Mouse (Mus musculus): Measurements from ENCODE around the gene Dnah2. TPM values are rescaled to one million over a fixed set of nuclear protein-coding genes. Genes with fewer than 3 reads are reported as not detected.

Gene Dnah2
- polyA plus RNA-seq, 1 experiment, result 1.2 TPM

DNA sequence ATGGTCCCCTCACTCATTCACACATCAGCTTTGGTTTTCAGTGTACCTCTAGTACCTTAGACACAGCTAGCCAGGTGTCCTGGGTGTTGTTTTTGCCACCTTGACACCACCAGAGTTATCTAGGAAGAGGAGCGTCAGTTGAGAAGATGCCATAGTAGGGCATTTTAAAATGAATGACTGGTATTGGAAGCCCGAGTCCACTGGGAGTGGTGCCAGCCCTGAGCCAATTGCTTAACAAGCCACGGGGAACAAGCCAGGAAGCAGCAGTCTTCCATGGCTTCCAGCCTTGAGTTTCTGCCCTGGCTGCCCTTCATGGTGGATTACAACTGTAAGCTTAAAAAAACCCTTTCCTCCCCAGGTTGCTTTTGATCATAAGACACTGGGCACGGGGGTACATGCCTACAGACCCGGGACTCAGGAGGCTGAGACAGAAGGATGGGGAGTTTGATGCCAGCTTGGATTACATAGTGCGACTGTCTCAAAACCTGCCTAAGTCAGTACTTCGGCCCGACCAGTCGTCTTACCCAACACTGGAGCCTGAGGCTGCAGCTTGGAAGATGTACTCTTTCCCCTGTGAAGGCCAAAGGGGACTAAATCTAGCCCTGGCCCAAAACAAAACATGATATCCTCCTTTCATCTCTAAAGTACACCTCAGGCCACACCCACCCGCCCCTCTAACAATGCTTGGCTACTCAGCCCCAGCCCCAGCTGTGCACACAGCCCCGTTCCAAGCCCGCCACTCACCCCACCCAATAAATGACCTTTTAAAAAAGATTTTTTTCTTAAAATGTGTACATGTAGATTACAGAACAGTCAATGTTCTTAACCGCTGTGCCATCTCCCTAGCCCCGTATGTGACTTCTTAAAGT lies 159.1 kb downstream of the Dnah2 start:
- no peak overlapping the region for H3K4me3 ChIP-seq (ENCODE audit: low read depth, low read length)
- H3K27ac ChIP-seq (ENCODE audit: insufficient read depth, low read length), result no peak overlapping the region
- H3K4me1 ChIP-seq (ENCODE audit: control insufficient read depth, insufficient read depth, low read length), result no peaks in the 10 kb centered on the region
- H3K9me3 ChIP-seq (replicated peaks; ENCODE audit: control insufficient read depth, insufficient read depth, low read length, poor library complexity, severe bottlenecking), result no peaks in the 10 kb centered on the region
- H3K36me3 ChIP-seq (ENCODE audit: control insufficient read depth, insufficient read depth, low read length, poor library complexity, severe bottlenecking), result no peaks in the 10 kb centered on the region
- no peak overlapping the region for H3K9ac ChIP-seq (ENCODE audit: low read depth, poor library complexity, severe bottlenecking)
- no peaks in the 10 kb centered on the region for H3K27me3 ChIP-seq (ENCODE audit: control insufficient read depth, insufficient read depth, low read length, poor library complexity, severe bottlenecking)
- TF ChIP-seq CTCF (IDR thresholded peaks at IDR 0.05; ENCODE audit: low read depth, low read length) (no peak), EP300 (IDR thresholded peaks at IDR 0.05; ENCODE audit: insufficient read depth, low read depth, low read length) (no peak), POLR2A (IDR thresholded peaks at IDR 0.05; ENCODE audit: insufficient read depth, low read length) (no peak)

DNA sequence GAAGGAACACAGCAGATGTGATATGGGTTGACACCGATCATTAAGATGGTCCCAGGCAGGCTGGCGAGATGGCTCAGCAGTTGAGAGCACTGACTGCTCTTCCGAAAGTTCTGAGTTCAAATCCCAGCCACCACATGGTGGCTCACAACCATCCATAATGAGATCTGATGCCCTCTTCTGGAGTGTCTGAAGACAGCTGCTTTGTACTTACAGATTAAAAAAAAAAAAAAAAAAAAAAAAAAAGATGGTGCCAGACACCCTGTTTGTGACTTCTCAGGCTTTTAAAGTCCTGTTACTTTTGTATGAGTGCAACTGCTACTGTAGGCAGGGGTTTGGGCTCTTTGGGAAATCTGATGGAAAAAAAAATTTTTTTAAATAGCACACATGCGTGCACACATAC lies 160.2 kb downstream of the Dnah2 start:
- Histone ChIP-seq H3K27ac (ENCODE audit: insufficient read depth, low read length) (no peak overlapping the region), H3K27me3 (ENCODE audit: control insufficient read depth, insufficient read depth, low read length, poor library complexity, severe bottlenecking) (no peaks in the 10 kb centered on the region), H3K4me1 (ENCODE audit: control insufficient read depth, insufficient read depth, low read length) (no peaks in the 10 kb centered on the region), H3K4me3 (ENCODE audit: low read depth, low read length) (no peak overlapping the region), H3K9me3 (replicated peaks; ENCODE audit: control insufficient read depth, insufficient read depth, low read length, poor library complexity, severe bottlenecking) (no peaks in the 10 kb centered on the region), H3K9ac (ENCODE audit: low read depth, poor library complexity, severe bottlenecking) (no peak overlapping the region), H3K36me3 (ENCODE audit: control insufficient read depth, insufficient read depth, low read length, poor library complexity, severe bottlenecking) (no peaks in the 10 kb centered on the region)
- no peak for TF ChIP-seq EP300 (IDR thresholded peaks at IDR 0.05; ENCODE audit: insufficient read depth, low read depth, low read length)
- no peak for TF ChIP-seq POLR2A (IDR thresholded peaks at IDR 0.05; ENCODE audit: insufficient read depth, low read length)
- no peak for TF ChIP-seq CTCF (IDR thresholded peaks at IDR 0.05; ENCODE audit: low read depth, low read length)

GRCm38 (mm10) chr11:69386758-69387157 lies 162.2 kb downstream of the Dnah2 start:
- H3K4me3 ChIP-seq (ENCODE audit: low read depth, low read length), result no peak overlapping the region
- no peak overlapping the region for H3K9ac ChIP-seq (ENCODE audit: low read depth, poor library complexity, severe bottlenecking)
- H3K9me3 ChIP-seq (replicated peaks; ENCODE audit: control insufficient read depth, insufficient read depth, low read length, poor library complexity, severe bottlenecking), result no peaks in the 10 kb centered on the region
- no peak overlapping the region for H3K27ac ChIP-seq (ENCODE audit: insufficient read depth, low read length)
- H3K36me3 ChIP-seq (ENCODE audit: control insufficient read depth, insufficient read depth, low read length, poor library complexity, severe bottlenecking), result no peaks in the 10 kb centered on the region
- TF ChIP-seq CTCF (IDR thresholded peaks at IDR 0.05; ENCODE audit: low read depth, low read length), result no peak
- no peak for TF ChIP-seq EP300 (IDR thresholded peaks at IDR 0.05; ENCODE audit: insufficient read depth, low read depth, low read length)
- TF ChIP-seq POLR2A (IDR thresholded peaks at IDR 0.05; ENCODE audit: insufficient read depth, low read length), result no peak
- no peaks in the 10 kb centered on the region for H3K4me1 ChIP-seq (ENCODE audit: control insufficient read depth, insufficient read depth, low read length)
- H3K27me3 ChIP-seq (ENCODE audit: control insufficient read depth, insufficient read depth, low read length, poor library complexity, severe bottlenecking), result no peaks in the 10 kb centered on the region

GRCm38 (mm10) chr11:69384979-69385378 lies 163.9 kb downstream of the Dnah2 start:
- H3K36me3 ChIP-seq (ENCODE audit: control insufficient read depth, insufficient read depth, low read length, poor library complexity, severe bottlenecking), result no peaks in the 10 kb centered on the region
- TF ChIP-seq POLR2A (IDR thresholded peaks at IDR 0.05; ENCODE audit: insufficient read depth, low read length) (no peak), EP300 (IDR thresholded peaks at IDR 0.05; ENCODE audit: insufficient read depth, low read depth, low read length) (no peak), CTCF (IDR thresholded peaks at IDR 0.05; ENCODE audit: low read depth, low read length) (no peak)
- H3K4me3 ChIP-seq (ENCODE audit: low read depth, low read length), result no peak overlapping the region
- no peak overlapping the region for H3K9ac ChIP-seq (ENCODE audit: low read depth, poor library complexity, severe bottlenecking)
- no peaks in the 10 kb centered on the region for H3K9me3 ChIP-seq (replicated peaks; ENCODE audit: control insufficient read depth, insufficient read depth, low read length, poor library complexity, severe bottlenecking)
- no peaks in the 10 kb centered on the region for H3K27me3 ChIP-seq (ENCODE audit: control insufficient read depth, insufficient read depth, low read length, poor library complexity, severe bottlenecking)
- no peak overlapping the region for H3K27ac ChIP-seq (ENCODE audit: insufficient read depth, low read length)
- H3K4me1 ChIP-seq (ENCODE audit: control insufficient read depth, insufficient read depth, low read length), result no peaks in the 10 kb centered on the region

GRCm38 (mm10) chr11:69382478-69383105 lies 166.3 kb downstream of the Dnah2 start:
- Histone ChIP-seq H3K36me3 (ENCODE audit: control insufficient read depth, insufficient read depth, low read length, poor library complexity, severe bottlenecking) (no peaks in the 10 kb centered on the region), H3K27me3 (ENCODE audit: control insufficient read depth, insufficient read depth, low read length, poor library complexity, severe bottlenecking) (no peaks in the 10 kb centered on the region), H3K9ac (ENCODE audit: low read depth, poor library complexity, severe bottlenecking) (no peak overlapping the region), H3K4me1 (ENCODE audit: control insufficient read depth, insufficient read depth, low read length) (no peaks in the 10 kb centered on the region), H3K27ac (ENCODE audit: insufficient read depth, low read length) (no peak overlapping the region), H3K4me3 (ENCODE audit: low read depth, low read length) (no peak overlapping the region), H3K9me3 (replicated peaks; ENCODE audit: control insufficient read depth, insufficient read depth, low read length, poor library complexity, severe bottlenecking) (no peaks in the 10 kb centered on the region)
- TF ChIP-seq POLR2A (IDR thresholded peaks at IDR 0.05; ENCODE audit: insufficient read depth, low read length) (no peak), EP300 (IDR thresholded peaks at IDR 0.05; ENCODE audit: insufficient read depth, low read depth, low read length) (no peak), CTCF (IDR thresholded peaks at IDR 0.05; ENCODE audit: low read depth, low read length) (no peak)

GRCm38 (mm10) chr11:69381356-69381755 lies 167.6 kb downstream of the Dnah2 start:
- H3K27ac ChIP-seq (ENCODE audit: insufficient read depth, low read length), result no peak overlapping the region
- no peaks in the 10 kb centered on the region for H3K9me3 ChIP-seq (replicated peaks; ENCODE audit: control insufficient read depth, insufficient read depth, low read length, poor library complexity, severe bottlenecking)
- H3K27me3 ChIP-seq (ENCODE audit: control insufficient read depth, insufficient read depth, low read length, poor library complexity, severe bottlenecking), result no peaks in the 10 kb centered on the region
- H3K9ac ChIP-seq (ENCODE audit: low read depth, poor library complexity, severe bottlenecking), result no peak overlapping the region
- TF ChIP-seq CTCF (IDR thresholded peaks at IDR 0.05; ENCODE audit: low read depth, low read length) (no peak), POLR2A (IDR thresholded peaks at IDR 0.05; ENCODE audit: insufficient read depth, low read length) (no peak), EP300 (IDR thresholded peaks at IDR 0.05; ENCODE audit: insufficient read depth, low read depth, low read length) (no peak)
- H3K4me3 ChIP-seq (ENCODE audit: low read depth, low read length), result no peak overlapping the region
- H3K4me1 ChIP-seq (ENCODE audit: control insufficient read depth, insufficient read depth, low read length), result no peaks in the 10 kb centered on the region
- H3K36me3 ChIP-seq (ENCODE audit: control insufficient read depth, insufficient read depth, low read length, poor library complexity, severe bottlenecking), result no peaks in the 10 kb centered on the region

Measured in ES-Bruce4 (cell line).